Mouse (Mus musculus) fibroblast of lung, adult 2 months (primary cell): ENCODE measurements around the gene Agpat1.

Experiments used
- DNase-seq: peaks from one replicate; pipeline ENCODE4 v3.0.0-alpha.2; 2011; ENCODE audit warnings: low read depth

The Agpat1 gene

GRCm38 (mm10) chr17:34604061-34604508 lies at the start of gene Agpat1:
Agpat1 (plus strand) TSS chr17:34604262.
- DNase-seq = no peak

DNA sequence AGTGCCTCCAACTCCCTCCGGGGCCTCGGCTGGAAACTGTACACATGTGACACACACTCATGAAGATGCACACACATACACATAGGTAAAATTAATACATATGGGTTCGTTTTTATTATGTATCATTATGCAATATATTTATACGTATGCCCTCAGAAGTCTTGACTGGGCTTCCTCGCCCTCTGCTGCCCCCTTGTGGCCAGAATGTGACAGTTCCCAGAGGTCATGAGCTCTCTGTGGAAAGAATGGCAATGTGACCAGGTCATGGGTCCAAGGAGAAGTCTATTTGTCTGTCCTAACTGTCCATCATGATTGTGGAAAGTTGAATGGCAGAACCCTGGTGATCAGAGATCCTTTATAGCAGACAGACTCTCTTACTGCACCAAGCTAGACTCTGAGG lies 48.6 kb upstream of the Agpat1 start:
- DNase-seq = peak; percentile 41

GRCm38 (mm10) chr17:34556406-34556805 lies 47.7 kb upstream of the Agpat1 start:
- DNase-seq = no peak

- no peak for DNase-seq
Measured at GRCm38 (mm10) chr17:34557411-34557810, 46.7 kb upstream of the Agpat1 start.

- DNase-seq = no peak
Measured at GRCm38 (mm10) chr17:34559116-34559515, 44.9 kb upstream of the Agpat1 start.

GRCm38 (mm10) chr17:34559895-34560294 lies 44.2 kb upstream of the Agpat1 start:
- no peak for DNase-seq

DNA sequence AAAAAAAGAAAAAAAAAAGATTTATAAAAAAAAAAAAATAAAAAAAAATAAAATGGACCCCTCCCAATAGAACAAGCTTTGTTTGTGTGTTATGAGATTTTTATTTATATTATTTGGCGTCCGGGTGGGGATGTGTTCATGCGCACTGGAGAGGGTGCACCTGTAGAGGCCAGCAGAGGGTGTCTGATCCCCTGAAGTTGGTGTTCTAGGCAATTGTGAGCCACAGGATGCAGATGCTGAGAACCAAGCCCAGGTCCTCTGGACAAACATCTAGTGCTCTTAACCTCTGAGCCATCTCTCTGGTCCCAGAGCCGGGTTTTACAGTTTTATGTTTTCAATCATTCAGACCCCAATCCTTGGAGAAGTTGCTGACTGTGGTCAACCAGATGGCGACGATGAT lies 43.6 kb upstream of the Agpat1 start:
- no peak for DNase-seq

DNA sequence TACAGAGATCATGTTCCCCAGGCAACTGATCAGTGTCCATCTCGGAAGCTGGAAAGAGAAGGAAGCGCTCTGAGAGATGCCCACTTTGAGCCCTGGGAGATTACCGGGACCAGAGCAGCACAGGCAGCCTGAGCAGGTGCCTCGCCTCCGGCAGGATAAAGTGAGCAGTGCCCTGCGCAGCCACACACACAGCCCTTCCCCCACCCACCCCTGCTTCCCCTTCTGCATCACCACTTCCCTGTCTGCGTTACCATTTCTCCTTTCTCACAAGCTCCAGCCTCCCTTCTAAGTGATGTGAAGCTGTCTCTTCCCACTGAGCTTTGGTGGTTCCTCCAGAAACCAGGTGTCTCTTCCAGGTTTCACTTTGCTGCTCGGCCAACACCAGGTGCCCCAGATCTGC lies 42.9 kb upstream of the Agpat1 start:
- DNase-seq = no peak

DNA sequence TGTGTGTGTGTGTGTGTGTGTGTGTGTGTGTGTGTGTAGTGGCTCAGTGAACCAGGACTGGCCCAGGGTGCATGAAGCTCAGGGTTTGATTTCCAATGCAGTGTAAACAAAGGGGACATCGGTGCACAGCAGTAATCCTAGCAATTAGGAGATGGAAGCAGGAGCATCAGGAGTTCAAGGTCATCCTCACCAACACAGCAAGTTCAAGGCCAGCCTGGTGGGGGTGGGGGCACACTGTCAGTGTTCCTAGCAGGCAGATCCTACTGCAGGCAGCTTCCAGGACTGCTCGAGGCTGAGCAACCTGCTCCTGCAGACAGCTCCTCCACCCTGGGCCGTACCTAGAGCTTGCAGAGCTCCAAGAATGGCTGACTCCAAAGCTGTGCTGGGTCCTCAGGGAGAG lies 41.5 kb upstream of the Agpat1 start:
- DNase-seq = no peak

- no peak for DNase-seq
Measured at GRCm38 (mm10) chr17:34563354-34563753, 40.7 kb upstream of the Agpat1 start.

DNA sequence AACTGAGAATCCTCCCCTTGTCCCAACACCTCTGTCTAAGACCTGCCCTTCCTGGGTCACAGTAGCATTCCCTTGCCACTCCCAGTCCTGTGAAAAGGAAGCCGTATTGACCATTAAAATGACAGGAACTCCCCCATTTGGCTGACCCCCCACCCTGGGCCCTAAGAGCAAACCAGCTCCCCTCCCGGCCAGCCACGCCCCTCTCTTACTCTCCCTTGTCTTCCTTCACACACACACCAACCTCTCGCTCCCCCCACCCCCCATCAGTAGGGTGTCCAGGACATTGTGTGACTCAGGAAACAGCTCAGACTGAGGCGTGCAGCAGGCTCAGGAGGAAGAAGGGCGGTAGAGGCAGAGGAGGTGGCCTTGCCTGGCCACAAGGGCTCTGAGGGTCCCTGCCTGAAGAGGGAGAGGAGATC lies 40.0 kb upstream of the Agpat1 start, which contains the start of gene Notch4:
Gene Notch4, plus strand, starts transcription at position 266 of the 419 bp plus-strand sequence.
- no peak for DNase-seq

- DNase-seq = no peak
Measured at GRCm38 (mm10) chr17:34564796-34565195, 39.3 kb upstream of the Agpat1 start.

- no peak for DNase-seq
Measured at GRCm38 (mm10) chr17:34567311-34567710, 36.8 kb upstream of the Agpat1 start.

- no peak for DNase-seq
Measured at GRCm38 (mm10) chr17:34568421-34568820, 35.6 kb upstream of the Agpat1 start.

- DNase-seq = no peak
Measured at GRCm38 (mm10) chr17:34569919-34570318, 34.1 kb upstream of the Agpat1 start.

GRCm38 (mm10) chr17:34571875-34572274 lies 32.2 kb upstream of the Agpat1 start:
- no peak for DNase-seq

DNA sequence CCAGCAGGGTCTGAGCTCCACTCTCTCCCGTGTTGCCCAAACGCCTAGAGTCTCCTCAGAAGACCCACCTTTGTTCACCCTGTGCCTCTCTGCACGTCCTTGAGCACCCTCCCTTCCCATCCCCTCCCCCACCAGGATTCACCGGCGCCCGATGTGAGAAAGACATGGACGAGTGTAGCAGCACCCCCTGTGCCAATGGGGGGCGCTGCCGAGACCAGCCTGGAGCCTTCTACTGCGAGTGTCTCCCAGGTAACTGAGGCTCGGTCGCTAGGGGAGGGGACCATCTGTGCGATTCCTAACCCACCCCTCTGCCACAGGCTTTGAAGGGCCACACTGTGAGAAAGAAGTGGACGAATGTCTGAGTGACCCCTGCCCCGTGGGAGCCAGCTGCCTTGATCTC lies 31.7 kb upstream of the Agpat1 start:
- no peak for DNase-seq

DNA sequence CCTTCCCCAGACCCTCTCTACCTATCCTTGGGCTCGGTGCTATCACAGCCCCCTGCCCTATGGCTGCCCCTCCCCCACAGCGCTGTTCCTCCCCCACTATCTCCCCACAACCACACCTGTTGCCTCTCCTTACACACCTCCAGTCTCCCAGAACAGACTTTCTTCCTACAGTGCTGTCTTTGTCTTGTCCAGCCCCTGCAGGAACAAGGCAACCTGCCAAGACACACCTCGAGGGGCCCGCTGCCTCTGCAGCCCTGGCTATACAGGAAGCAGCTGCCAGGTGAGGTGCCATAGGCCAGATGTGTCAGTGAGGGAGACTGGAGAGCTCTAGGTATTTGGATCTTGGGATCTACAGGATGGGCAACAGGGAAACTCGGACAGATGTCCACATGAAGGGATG lies 27.5 kb upstream of the Agpat1 start:
- no peak for DNase-seq

- DNase-seq = no peak
Measured at GRCm38 (mm10) chr17:34578070-34578469, 26.0 kb upstream of the Agpat1 start.

DNA sequence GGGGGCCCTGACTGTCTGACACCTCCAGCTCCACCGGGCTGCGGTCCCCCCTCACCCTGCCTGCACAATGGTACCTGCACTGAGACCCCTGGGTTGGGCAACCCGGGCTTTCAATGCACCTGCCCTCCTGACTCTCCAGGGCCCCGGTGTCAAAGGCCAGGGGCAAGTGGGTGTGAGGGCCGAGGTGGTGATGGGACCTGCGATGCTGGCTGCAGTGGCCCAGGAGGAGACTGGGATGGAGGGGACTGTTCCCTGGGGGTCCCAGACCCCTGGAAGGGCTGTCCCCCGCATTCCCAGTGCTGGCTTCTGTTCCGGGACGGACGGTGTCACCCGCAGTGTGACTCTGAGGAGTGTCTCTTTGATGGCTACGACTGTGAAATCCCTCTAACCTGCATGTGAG lies 21.5 kb upstream of the Agpat1 start:
- no peak for DNase-seq

DNA sequence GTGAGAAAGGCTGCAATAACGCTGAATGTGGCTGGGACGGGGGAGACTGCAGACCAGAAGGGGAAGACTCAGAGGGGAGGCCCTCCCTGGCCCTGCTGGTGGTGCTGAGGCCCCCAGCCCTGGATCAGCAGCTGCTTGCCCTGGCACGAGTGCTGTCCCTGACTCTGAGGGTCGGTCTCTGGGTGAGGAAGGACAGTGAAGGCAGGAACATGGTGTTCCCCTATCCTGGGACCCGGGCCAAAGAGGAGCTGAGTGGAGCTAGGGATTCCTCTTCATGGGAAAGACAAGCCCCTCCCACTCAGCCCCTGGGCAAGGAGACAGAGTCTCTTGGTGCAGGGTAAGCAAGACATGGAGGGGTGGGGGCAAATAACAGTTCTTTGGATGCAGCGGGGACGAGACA lies 20.7 kb upstream of the Agpat1 start:
- no peak for DNase-seq

- DNase-seq = no peak
Measured at GRCm38 (mm10) chr17:34583819-34584218, 20.2 kb upstream of the Agpat1 start.

DNA sequence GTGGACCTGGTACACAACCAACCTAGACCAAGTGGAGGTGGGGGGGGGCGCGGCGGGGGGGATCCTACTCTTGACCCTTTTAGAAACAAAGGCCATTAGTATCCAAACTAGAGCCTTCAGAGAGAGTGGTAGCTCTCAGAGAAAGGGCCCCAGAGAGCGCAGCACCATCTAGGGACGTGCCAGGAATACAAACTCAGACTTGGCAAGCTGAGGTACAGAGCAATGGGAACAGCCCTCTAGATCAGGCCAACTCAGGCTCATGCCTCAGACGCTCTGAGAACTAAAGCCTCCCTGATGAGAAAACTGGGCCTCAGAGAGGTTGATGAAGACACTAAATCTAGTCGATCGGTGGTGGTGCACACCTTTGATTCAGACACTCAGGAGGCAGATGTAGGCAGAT lies 18.9 kb upstream of the Agpat1 start:
- DNase-seq = no peak

DNA sequence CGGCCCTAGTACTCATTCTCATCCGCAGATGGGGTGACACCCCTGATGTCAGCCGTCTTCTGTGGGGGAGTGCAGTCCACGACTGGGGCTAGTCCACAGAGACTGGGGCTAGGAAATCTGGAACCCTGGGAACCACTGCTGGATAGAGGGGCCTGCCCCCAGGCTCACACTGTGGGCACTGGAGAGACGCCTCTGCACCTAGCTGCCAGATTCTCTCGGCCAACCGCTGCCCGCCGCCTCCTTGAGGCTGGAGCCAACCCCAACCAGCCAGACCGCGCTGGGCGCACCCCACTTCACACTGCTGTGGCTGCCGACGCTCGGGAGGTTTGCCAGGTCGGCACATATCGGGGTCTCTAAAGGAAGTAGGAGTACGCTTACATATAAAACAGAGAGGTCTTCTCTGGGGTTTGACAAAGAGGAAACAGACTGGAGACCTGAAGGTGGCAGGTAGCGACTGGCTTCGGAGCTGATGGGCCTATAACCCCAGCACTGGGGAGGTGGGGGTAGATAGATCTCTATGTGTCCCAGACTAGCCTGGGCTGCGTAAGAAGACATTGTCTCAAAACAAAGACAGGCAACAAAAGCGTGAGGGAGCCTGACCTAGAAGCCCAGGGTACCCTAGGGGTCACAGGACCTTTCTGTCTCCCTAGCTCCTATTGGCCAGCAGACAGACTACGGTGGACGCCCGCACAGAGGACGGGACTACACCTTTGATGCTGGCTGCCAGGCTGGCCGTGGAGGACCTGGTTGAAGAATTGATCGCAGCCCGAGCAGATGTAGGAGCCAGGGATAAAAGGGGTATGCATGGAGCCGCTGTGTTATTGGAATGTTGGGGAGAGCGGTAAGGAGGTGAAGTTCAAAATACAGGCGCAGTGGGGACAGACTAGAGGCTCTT lies 17.9 kb upstream of the Agpat1 start:
- no peak for DNase-seq
